Mouse (Mus musculus) G1E (cell line): ENCODE data around the gene Rbm24. TPM values are rescaled to one million over a fixed set of nuclear protein-coding genes. Genes with fewer than 3 reads are reported as not detected.

Experiments
- ATAC-seq: 2 replicates; pipeline ENCODE4 v1.8.0; 2016; ENCODE audit warnings: mild to moderate bottlenecking; ENCODE audit not compliant: insufficient number of reproducible peaks, poor library complexity, low FRiP score, severe bottlenecking; ENCODE audit errors: extremely low read depth
- DNase-seq: peaks from one replicate; pipeline ENCODE4 v3.0.0; 2012; ENCODE audit warnings: low spot score
- H3K27me3 ChIP-seq: 2 replicates; pipeline ENCODE4 v1.6.1; 2012; ENCODE audit warnings: mild to moderate bottlenecking, low read length, inconsistent platforms; ENCODE audit not compliant: insufficient read depth
- H3K36me3 ChIP-seq: replicated peaks from 2 replicates; pipeline ENCODE3; 2012; ENCODE audit warnings: mild to moderate bottlenecking, inconsistent platforms
- H3K4me1 ChIP-seq: 2 replicates; pipeline ENCODE4 v1.6.1; 2012; ENCODE audit warnings: low read depth, low read length, inconsistent platforms, mixed read lengths; ENCODE audit not compliant: insufficient read depth
- H3K4me3 ChIP-seq: 2 replicates; pipeline ENCODE4 v1.5.1; 2012; ENCODE audit warnings: low read depth, mild to moderate bottlenecking, inconsistent platforms, low read length, moderate library complexity, mixed read lengths
- H3K9me3 ChIP-seq: replicated peaks from 2 replicates; pipeline ENCODE4 v1.6.1; 2012; ENCODE audit warnings: inconsistent platforms
- CTCF ChIP-seq: IDR thresholded peaks from 2 replicates; pipeline ENCODE4 v1.5.1; 2012; ENCODE audit warnings: low read depth, low read length, inconsistent platforms, mixed read lengths
- GATA1 ChIP-seq: IDR thresholded peaks from 2 replicates; pipeline ENCODE4 v1.6.1; 2012; ENCODE audit warnings: borderline replicate concordance, low read length, inconsistent platforms, mixed read lengths
- GATA2 ChIP-seq: IDR thresholded peaks from 2 replicates; pipeline ENCODE4 v1.6.1; 2012; ENCODE audit warnings: low read depth, low read length, inconsistent platforms, borderline replicate concordance
- POLR2AphosphoS5 ChIP-seq: IDR thresholded peaks from 2 replicates; pipeline ENCODE4 v1.6.1; 2012; ENCODE audit warnings: low read depth, low read length, inconsistent platforms; ENCODE audit not compliant: insufficient replicate concordance
- TAL1 ChIP-seq: conservative IDR thresholded peaks from 2 replicates; pipeline ENCODE4 v1.6.1; 2012; ENCODE audit warnings: low read depth, low read length, inconsistent platforms, mixed read lengths
- polyA plus RNA-seq: library from polyadenylated mRNA; stranded (reverse); fragments of >175 nt; gene quantifications from 2 replicates; pipeline ENCODE4 v1.2.3, GENCODE M21; 2012
- total RNA-seq, 2 experiments: library from RNA; stranded (forward) in 1 of 2; stranded (reverse) in 1 of 2; fragments of 200-1000 nt in 1 of 2; fragments of >200 nt in 1 of 2; fragmentation: Nextera tagmentation in 1 of 2; gene quantifications; 2 replicates each; pipeline ENCODE4 v1.2.3; 2014 to 2017

The Rbm24 gene
- total RNA-seq (2014; fragmentation: Nextera tagmentation): not detected in 2 replicates
- total RNA-seq (2017): 0.06 and 0.11 TPM in 2 replicates
- polyA plus RNA-seq: not detected in 2 replicates

DNA sequence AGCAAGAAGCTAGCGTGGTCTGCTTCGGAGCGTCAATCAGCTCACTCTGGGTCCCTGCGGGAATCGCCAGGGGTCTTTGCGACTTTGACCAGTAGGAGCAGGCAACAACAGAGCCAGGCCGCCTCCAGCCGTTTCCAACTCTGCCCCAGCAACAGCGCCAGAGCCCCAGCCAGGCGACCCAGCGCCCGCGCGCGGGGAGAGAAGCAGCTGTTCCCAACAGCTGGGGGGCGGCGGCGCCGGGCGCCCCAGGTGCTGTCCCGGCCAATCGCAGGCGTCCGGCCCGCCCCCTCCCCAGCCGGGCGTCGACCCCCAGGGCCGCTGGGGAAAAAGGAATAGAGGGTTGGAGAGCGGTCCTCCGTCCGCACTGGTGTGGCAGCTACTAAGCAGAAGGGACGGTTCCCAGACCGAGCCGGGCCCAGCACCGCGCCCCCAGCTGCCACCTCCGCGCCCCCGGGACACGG lies at the start of gene Rbm24:
Gene Rbm24 (plus strand): TSS at position 294 of the 461 bp plus-strand sequence.
- no peak within 1 kb of the TSS for H3K4me3 ChIP-seq
- H3K4me1 ChIP-seq: no peaks in the 10 kb centered on the region
- ATAC-seq (no peak), DNase-seq (no peak)
- peaks cover 3% of the 10 kb centered on the region; the same call in 1 of the 2 replicates for H3K27me3 ChIP-seq
- H3K36me3 ChIP-seq: no peaks in the 10 kb centered on the region
- H3K9me3 ChIP-seq: no peaks in the 10 kb centered on the region; the same call in 1 of the 2 replicates
- TF ChIP-seq TAL1 (no peak), GATA2 (no peak), GATA1 (no peak), CTCF (no peak), POLR2AphosphoS5 (no peak)

GRCm38 (mm10) chr13:46372884-46373283 lies 45.4 kb upstream of the Rbm24 start:
- no peak for DNase-seq
- Histone ChIP-seq H3K4me3 (no peak overlapping the region), H3K4me1 (no peaks in the 10 kb centered on the region), H3K27me3 (no peaks in the 10 kb centered on the region), H3K36me3 (no peaks in the 10 kb centered on the region), H3K9me3 (no peaks in the 10 kb centered on the region)
- ATAC-seq: no peak
- TF ChIP-seq GATA1 (no peak), GATA2 (no peak), CTCF (no peak), POLR2AphosphoS5 (no peak), TAL1 (no peak)

DNA sequence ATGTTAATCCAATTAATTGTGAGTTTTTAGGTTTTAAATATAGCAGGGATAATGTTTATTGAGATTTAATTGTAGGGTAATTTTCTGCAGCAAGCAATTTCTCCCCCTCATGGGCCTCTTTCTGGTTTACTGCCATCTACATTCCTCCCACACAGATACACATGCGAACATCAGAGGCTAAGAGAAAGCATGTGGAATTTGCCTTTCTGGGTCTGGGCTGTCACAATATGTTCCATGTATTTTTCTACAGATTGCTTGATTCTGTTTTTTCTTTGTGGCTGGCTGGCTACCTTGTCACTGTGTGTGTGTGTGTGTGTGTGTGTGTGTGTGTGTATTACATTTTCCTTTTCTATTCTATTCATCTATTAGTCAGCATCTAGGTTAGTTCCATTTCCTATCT lies 42.9 kb upstream of the Rbm24 start:
- Histone ChIP-seq H3K36me3 (no peaks in the 10 kb centered on the region), H3K4me3 (no peak overlapping the region), H3K9me3 (no peaks in the 10 kb centered on the region), H3K27me3 (no peaks in the 10 kb centered on the region), H3K4me1 (no peaks in the 10 kb centered on the region)
- TF ChIP-seq GATA2 (no peak), CTCF (no peak), GATA1 (no peak), TAL1 (no peak), POLR2AphosphoS5 (no peak)
- no peak for ATAC-seq
- DNase-seq: no peak

- Histone ChIP-seq H3K9me3 (no peaks in the 10 kb centered on the region), H3K27me3 (no peaks in the 10 kb centered on the region), H3K4me1 (no peaks in the 10 kb centered on the region), H3K4me3 (no peak overlapping the region), H3K36me3 (no peaks in the 10 kb centered on the region)
- no peak for TF ChIP-seq CTCF
- no peak for TF ChIP-seq GATA1
- no peak for TF ChIP-seq TAL1
- TF ChIP-seq POLR2AphosphoS5: no peak
- TF ChIP-seq GATA2: no peak
- ATAC-seq (no peak), DNase-seq (no peak)
Observed at GRCm38 (mm10) chr13:46387396-46387795, 30.8 kb upstream of the Rbm24 start.

DNA sequence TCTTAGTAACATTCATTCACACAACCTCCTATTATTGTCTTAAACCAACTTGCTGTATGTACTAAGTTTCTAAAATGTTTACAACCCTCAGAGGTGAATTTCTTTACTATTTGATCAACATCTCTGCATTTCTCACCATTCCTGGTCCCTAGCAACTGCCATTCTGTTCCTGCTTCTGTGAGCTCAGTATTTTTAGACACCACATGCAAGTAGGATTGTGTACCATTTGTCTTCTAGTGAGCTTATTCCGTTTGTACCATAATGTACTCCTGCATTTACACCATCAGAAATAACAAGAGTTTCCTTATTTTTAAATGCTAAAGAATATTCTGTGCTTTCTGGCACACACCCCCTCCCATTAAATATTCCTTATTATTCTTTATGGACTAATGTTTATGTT lies 26.6 kb upstream of the Rbm24 start:
- H3K9me3 ChIP-seq: no peaks in the 10 kb centered on the region
- no peak overlapping the region for H3K4me3 ChIP-seq
- no peaks in the 10 kb centered on the region for H3K27me3 ChIP-seq
- ATAC-seq (no peak), DNase-seq (no peak)
- TF ChIP-seq GATA2 (no peak), CTCF (no peak)
- no peaks in the 10 kb centered on the region for H3K36me3 ChIP-seq
- H3K4me1 ChIP-seq: no peaks in the 10 kb centered on the region

DNA sequence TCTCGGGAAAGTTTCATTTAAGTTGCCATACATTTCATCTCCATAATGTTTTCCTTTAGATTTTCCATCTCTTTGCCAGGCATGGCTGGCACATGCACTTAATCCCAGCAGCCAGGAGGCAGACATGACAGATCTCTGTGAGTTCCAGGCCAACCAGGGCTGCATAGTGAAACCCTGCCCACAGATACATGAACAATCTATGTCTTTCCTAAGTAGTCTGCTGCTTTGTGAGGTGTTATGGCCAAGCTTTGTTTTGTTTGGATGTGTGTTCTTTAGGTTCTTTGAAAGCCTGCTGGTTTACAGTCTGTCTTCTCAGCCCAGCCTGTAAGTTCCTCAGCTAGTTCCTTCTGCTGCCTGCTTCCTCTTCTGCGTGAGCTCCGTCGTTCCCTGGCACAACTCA lies 25.3 kb upstream of the Rbm24 start:
- Histone ChIP-seq H3K4me3 (no peak overlapping the region), H3K27me3 (no peaks in the 10 kb centered on the region), H3K36me3 (no peaks in the 10 kb centered on the region), H3K4me1 (no peaks in the 10 kb centered on the region), H3K9me3 (no peaks in the 10 kb centered on the region)
- ATAC-seq: no peak
- DNase-seq: no peak
- no peak for TF ChIP-seq GATA1
- TF ChIP-seq CTCF: no peak
- TF ChIP-seq GATA2: no peak
- TF ChIP-seq TAL1: no peak
- TF ChIP-seq POLR2AphosphoS5: no peak

DNA sequence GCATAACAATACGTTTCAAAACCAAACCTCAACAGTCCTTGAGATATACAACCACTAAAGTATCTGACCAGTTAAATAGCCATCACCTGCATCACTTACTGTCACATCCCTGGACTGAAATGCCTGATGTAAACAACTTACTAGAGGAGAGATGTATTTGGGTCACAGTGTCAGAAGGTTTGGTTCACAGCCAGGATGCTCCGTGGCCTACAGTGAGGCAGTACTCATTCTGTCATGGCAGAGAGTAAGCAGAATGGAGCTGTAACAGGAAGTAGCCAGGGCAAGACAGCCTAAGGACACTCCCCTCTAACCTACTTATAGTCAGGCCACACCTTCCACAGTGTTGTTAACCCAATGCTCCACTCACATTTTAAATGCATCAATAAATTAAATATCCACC lies 24.3 kb upstream of the Rbm24 start:
- Histone ChIP-seq H3K9me3 (no peaks in the 10 kb centered on the region), H3K4me1 (no peaks in the 10 kb centered on the region), H3K36me3 (no peaks in the 10 kb centered on the region), H3K27me3 (no peaks in the 10 kb centered on the region), H3K4me3 (no peak overlapping the region)
- DNase-seq (no peak), ATAC-seq (no peak)
- TF ChIP-seq GATA1: no peak
- TF ChIP-seq TAL1: no peak
- no peak for TF ChIP-seq POLR2AphosphoS5
